Mouse (Mus musculus) liver, adult 2 months (tissue): ENCODE results near the gene Dclk2.

ENCODE experiments used
- CTCF ChIP-seq: fragments of 200-500 bp; IDR thresholded peaks from 2 replicates; pipeline ENCODE4 v1.5.1; 2011; ENCODE audit warnings: low read depth, low read length, control low read depth
- POLR2A ChIP-seq: fragments of 200-500 bp; IDR thresholded peaks from 2 replicates; pipeline ENCODE4 v1.6.1; 2011; ENCODE audit warnings: low read length, control low read depth; ENCODE audit not compliant: insufficient read depth; ENCODE audit errors: extremely low read depth

DNA sequence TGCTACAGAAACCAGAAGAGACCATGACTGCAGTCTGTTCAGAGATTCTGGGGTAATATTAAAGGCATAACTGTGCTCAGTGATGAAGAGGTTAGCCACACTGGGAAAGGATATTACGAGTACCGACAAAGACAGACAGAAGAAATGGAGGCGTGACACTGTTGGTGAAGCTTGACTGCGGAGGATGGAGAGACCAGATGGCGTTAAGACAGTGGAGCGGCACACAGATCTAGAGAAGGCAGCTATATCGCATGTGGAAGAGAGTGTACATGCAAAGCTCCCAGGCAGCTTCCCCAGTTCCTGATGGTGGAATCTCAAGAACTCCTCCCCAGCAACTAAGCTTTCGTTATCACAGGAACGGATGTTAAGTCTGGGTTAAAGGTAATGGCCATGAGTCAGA is 116.4 kb downstream of the Dclk2 start:
- TF ChIP-seq CTCF (no peak), POLR2A (no peak)
